Mouse (Mus musculus): Measurements from ENCODE around the gene Cdc42ep4.

Gene Cdc42ep4

DNA sequence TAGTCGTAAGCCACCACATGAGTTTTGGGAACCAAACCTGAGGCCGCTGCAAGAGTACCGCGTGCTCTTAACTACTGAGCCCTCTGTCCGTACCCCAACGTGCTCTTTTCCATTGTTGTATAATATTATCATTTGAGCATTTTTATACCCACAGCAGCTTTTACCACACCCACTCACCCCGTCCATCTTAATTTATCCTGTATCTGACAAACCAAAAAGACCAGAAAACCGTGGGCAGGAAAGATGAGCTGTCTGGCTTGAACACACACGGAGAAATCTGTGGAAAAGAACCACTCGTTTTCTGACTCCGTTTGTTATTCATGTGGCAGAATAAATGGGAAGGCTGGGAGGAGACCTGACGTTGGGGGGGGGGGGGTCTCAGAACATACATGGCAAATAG lies 61.2 kb downstream of the Cdc42ep4 start:
- in situ Hi-C loops (cut with MboI, MseI): no loop called here

- in situ Hi-C loops (cut with MboI, MseI): no loop called here
Observed at GRCm38 (mm10) chr11:113687031-113687430, 64.7 kb downstream of the Cdc42ep4 start.

- in situ Hi-C loops (cut with MboI, MseI): no loop called here
Observed at GRCm38 (mm10) chr11:113684707-113685426, 66.8 kb downstream of the Cdc42ep4 start.

DNA sequence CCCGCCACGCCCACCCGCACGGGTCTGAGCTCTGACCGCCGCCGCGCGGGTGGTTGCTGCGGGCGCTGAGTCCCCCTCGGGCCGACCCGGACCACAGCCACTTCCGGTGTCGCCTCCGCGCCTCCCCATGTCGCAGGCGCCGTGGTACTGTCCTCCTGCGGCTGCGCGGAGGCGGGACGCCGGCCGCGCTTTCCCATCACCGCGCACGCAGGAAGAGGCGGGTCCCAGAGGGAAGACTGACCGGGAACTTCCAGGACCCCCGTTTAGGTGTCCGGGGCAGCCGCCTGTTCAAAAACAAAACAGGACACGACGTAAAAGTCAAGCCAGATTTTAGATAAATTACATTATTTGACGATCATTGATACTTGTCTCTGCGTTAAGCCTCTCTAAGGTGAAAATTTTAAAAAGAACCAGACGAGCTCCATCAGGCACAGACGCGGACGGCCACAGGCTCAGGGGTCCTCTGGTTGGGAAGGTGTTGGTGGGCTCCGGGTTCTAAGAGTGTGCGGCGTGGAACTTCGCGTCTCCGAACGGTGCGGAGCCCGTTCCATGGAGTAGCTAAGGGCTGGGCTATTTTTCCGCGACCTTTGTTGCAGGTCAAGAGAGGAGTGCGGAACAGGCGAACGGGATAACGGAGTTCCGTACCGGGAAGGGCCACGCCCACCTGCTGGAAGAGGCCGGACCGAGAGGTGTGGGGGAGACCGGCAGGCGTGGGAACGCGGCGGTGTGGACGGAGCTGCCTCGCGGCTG lies 67.5 kb downstream of the Cdc42ep4 start, which contains the start of the genes Fam104a and D11Wsu47e:
Gene Fam104a, minus strand, starts transcription at position 199 of the 750 bp plus-strand sequence.
Gene D11Wsu47e, plus strand, starts transcription at position 456 of the 750 bp plus-strand sequence.
- in situ Hi-C loops (cut with MboI, MseI): no loop called here

DNA sequence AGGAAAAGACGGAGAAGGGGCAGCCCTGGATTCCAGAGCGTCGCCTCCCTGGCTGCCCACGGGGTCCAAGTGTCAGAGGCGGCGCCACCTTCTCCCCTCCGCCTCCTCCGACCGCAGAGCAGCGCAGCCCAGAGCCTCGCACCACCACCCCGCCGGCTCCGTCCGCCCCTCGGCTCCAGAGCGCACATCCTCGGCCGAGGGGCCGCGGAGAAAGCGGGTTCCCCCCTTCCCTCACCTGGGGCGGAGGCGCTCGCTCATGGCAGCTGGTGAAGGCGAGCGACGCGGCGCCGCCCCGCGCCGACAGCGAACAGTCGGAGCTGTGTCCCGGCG lies 68.1 kb downstream of the Cdc42ep4 start:
- in situ Hi-C loops (cut with MboI, MseI): no loop called here

GRCm38 (mm10) chr11:113682897-113683626 lies 68.6 kb downstream of the Cdc42ep4 start:
- in situ Hi-C loops (cut with MboI, MseI): no loop called here

DNA sequence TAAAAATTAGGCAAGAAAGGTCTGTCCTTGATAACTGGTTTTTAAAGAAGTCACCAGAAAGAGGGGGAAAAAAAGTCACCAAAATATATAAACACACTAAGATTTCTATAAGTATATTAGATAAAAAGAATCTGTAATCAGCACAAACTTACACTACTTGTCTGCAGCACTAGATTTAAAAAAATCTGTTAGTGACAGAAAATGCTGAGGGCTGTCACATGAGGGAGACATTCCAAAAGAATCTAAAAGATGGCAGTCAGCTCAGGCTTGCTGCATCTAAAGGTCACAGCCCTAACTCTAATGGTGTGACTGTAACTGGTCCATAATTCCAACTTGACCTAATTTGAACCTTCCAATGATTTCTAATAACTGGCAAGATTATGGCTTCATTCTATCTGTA lies 69.7 kb downstream of the Cdc42ep4 start:
- in situ Hi-C loops (cut with MboI, MseI): no loop called here

DNA sequence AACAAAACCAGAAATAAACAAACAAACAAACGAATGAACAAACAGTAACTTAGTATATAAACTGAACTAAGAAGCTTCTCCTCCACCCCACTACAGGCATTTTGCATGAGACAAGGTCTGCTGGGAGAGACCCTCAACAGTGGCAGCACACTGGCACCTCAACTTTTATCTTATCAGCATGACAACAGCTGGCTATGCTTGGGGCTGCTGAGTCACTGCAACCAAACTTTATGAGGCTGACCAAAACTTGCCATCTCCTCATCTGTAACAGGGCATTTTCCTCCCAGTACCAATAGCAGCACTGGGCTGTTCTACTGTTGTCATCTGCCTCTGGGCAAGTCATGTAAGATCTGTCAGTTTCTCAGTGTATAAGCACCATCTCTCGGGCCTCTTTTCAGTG lies 70.7 kb downstream of the Cdc42ep4 start:
- in situ Hi-C loops (cut with MboI, MseI): no loop called here

- in situ Hi-C loops (cut with MboI, MseI): no loop called here
Observed at GRCm38 (mm10) chr11:113678373-113678772, 73.3 kb downstream of the Cdc42ep4 start.

DNA sequence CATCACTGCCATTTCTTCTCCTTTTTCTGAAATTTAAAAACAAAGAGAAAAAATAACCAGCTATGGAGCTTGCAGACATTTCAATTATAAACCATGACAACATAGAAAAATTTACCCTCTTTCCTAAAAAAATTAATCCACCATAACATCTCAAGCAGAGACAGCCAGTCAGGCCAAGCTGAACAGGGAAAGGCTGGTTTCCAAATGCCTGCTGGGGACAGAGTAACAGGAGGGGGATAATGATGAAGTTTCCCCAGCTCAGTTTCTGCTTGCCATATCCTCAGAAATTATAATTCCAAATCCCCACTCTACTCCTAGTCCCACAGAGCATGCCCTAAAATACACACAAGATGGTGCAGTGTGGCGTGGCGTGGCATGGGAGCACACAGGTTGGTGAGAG lies 74.3 kb downstream of the Cdc42ep4 start:
- in situ Hi-C loops (cut with MboI, MseI): no loop called here

Data from T-helper 17 cell (primary cell).